Mouse (Mus musculus): ENCODE results near the gene Ldhb. TPM values are rescaled to one million over a fixed set of nuclear protein-coding genes. Genes with fewer than 3 reads are reported as not detected.
"Not testable (repeated sequence)": the region's sequence is repeated elsewhere in the genome, so short reads cannot be mapped to it uniquely, and the experiment has no call there.

Ldhb gene
- polyA plus RNA-seq, 1 experiment from 2014 or later = 470 TPM

DNA sequence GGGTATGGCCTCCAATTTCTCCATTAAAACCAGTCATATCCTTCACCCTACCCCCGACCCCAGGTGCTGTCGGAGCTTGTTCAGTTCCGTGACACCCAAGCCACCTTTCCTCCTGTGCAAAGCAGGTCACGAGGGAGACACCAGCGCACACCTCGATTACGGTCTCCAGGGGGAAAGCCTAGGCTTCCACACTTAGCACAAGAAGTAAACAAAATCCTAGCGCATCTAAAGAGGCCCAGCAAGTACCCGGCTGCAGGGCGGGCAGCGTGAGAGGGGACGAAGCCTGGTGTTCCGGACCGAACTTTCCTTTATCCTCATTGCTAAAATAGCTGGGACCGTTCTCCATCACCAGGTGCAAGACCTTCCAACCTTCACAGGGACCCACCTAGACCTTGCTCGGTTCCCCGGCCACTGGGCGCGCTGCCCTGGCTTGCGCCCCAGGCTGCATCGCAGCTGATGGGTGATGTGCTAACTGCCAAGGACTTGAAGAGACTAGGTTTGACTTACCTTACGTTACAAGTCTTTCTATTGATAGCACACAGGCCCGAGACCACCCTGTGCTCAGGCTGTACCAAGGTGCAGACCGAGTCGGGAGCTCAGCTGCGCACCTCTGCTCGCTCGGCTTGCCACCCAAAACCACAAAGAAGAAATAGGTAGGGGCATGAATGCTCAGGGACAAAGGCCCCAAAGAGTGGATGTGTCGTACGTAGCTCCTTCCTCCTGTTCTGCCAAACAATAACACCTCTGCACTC lies 548 bp downstream of the Ldhb start:
- peak overlapping the region; percentile 89 for H3K27ac ChIP-seq
- DNase-seq (ENCODE audit: low spot score) = no peak
- WGBS = 1% methylated on average over 30 of the region's 30 CpGs
- H3K36me3 ChIP-seq = peaks cover 31% of the 10 kb centered on the region
- H3K9me3 ChIP-seq = no peaks in the 10 kb centered on the region
- peaks cover 32% of the 10 kb centered on the region for H3K4me1 ChIP-seq
- H3K4me3 ChIP-seq = peak overlapping the region; percentile 73
- peaks cover 23% of the 10 kb centered on the region for H3K27me3 ChIP-seq (ENCODE audit: insufficient read depth, poor library complexity, severe bottlenecking)

GRCm38 (mm10) chr6:142506338-142507032 lies 1.3 kb downstream of the Ldhb start:
- peak overlapping the region; percentile 73 for H3K4me3 ChIP-seq
- no peak for DNase-seq (ENCODE audit: low spot score)
- peak overlapping the region; percentile 89; the same call in 1 of the 2 replicates for H3K27ac ChIP-seq
- H3K4me1 ChIP-seq = peaks cover 32% of the 10 kb centered on the region
- H3K36me3 ChIP-seq = peaks cover 34% of the 10 kb centered on the region
- WGBS = 2% methylated on average over 10 of the region's 10 CpGs
- no peaks in the 10 kb centered on the region for H3K9me3 ChIP-seq
- H3K27me3 ChIP-seq (ENCODE audit: insufficient read depth, poor library complexity, severe bottlenecking) = peaks cover 17% of the 10 kb centered on the region

GRCm38 (mm10) chr6:142503601-142504000 lies 4.2 kb downstream of the Ldhb start:
- no peak overlapping the region for H3K27ac ChIP-seq
- WGBS = 80% methylated on average over 8 of the region's 8 CpGs
- H3K4me3 ChIP-seq = no peak overlapping the region

DNA sequence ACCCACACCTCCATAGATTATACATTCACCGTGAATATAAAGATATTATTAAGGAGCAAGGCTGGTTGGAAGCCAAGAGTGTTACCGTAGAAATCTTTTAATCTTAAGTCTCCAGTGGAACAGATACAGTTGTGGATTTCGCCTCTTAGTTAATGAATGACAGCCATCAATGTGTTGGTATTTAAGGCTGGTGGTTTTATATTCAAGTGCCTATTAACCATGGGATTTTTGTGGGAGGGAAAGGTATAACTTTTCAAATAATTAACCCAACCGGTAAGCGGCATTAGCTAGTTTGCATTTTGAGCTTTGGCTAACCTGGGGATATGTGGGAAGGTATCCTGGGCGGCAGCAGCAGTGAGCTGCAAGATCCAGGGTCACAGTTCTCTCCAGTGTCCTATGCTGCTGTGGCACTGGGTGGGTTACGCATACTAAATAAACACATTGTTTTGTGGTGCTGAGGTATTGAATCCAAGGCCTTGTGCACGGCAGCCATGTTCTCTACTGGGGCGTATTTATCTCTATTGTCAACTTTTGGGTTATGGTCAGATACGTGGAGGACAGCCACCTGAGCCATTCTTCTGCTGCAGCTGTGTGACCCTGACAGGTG lies 5.1 kb downstream of the Ldhb start:
- Histone ChIP-seq H3K4me1 (peaks cover 19% of the 10 kb centered on the region), H3K36me3 (peaks cover 68% of the 10 kb centered on the region), H3K4me3 (no peak overlapping the region), H3K9me3 (no peaks in the 10 kb centered on the region), H3K27ac (no peak overlapping the region), H3K27me3 (ENCODE audit: insufficient read depth, poor library complexity, severe bottlenecking) (no peaks in the 10 kb centered on the region)
- WGBS = 90% methylated on average over 10 of the region's 10 CpGs
- DNase-seq (ENCODE audit: low spot score) = no peak

More at GRCm38 (mm10) chr6:142503601-142504000, 4.2 kb downstream of the Ldhb start:
- Histone ChIP-seq H3K4me1 (peaks cover 26% of the 10 kb centered on the region), H3K36me3 (peaks cover 58% of the 10 kb centered on the region), H3K27me3 (ENCODE audit: insufficient read depth, poor library complexity, severe bottlenecking) (no peaks in the 10 kb centered on the region), H3K9me3 (no peaks in the 10 kb centered on the region)
- no peak for DNase-seq (ENCODE audit: low spot score)

GRCm38 (mm10) chr6:142490114-142490513 lies 17.6 kb downstream of the Ldhb start:
- H3K9me3 ChIP-seq; H3K4me3 ChIP-seq; H3K4me1 ChIP-seq; DNase-seq (ENCODE audit: low spot score); H3K27me3 ChIP-seq (ENCODE audit: insufficient read depth, poor library complexity, severe bottlenecking); H3K27ac ChIP-seq: not testable (repeated sequence)
- H3K36me3 ChIP-seq = peaks cover 94% of the 10 kb centered on the region
- WGBS = 96% methylated on average over 6 of the region's 6 CpGs

DNA sequence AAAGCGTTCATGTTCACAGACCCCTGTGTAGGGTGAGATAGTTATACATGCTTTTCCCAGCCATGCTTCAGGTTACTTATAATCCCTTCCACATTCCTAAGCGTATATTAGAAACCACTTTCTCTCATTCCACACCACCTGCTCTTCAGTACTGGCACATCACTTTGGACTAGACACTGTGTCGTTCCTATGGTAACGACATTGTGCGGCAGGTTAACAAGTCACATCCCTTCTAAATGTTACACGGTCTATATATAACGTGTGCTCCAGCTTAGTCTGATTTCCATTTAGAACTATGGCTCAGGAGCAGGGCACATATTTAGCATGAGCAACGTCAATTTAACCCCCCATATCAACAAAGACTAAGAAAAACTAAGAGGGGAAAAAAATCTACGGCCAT lies 20.1 kb downstream of the Ldhb start:
- Histone ChIP-seq H3K9me3 (no peaks in the 10 kb centered on the region), H3K4me1 (no peaks in the 10 kb centered on the region), H3K36me3 (peaks cover 75% of the 10 kb centered on the region), H3K27ac (no peak overlapping the region), H3K27me3 (ENCODE audit: insufficient read depth, poor library complexity, severe bottlenecking) (no peaks in the 10 kb centered on the region), H3K4me3 (no peak overlapping the region)
- no peak for DNase-seq (ENCODE audit: low spot score)
- 92% methylated on average over 9 of the region's 9 CpGs for WGBS

DNA sequence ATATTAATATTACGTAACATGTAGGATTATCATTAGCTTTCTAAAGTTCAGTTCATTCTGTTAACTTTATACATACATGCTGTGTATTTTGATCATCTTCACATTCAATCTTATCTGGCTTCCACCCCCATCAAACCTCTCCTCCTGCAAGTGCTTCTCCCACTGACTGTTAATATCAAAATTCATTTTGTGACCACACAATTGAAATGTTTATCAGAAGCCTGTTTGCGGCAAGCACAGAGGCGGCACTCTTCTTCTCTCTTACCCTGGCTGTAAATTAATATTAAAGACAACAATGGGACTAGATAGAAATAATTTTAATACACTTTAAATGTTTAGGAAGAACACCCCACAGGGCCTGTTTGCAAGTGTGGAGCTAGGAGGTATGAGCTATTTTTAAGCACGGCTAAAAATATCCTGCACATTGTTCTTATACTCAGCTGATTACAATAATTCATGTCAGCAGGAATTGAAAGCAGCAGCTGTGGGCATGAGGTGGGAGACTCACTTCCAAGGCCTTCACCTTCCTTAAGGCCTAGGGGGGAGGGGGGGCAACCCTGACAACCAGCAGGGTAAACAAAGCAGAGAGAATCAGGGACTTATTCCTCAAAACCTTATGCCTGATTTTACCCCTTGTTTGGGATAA lies 22.2 kb downstream of the Ldhb start:
- H3K4me1 ChIP-seq = no peaks in the 10 kb centered on the region
- peaks cover 56% of the 10 kb centered on the region for H3K36me3 ChIP-seq
- no peak overlapping the region for H3K27ac ChIP-seq
- H3K27me3 ChIP-seq (ENCODE audit: insufficient read depth, poor library complexity, severe bottlenecking) = no peaks in the 10 kb centered on the region
- DNase-seq (ENCODE audit: low spot score) = no peak
- no peak overlapping the region for H3K4me3 ChIP-seq
- WGBS = 86% methylated on average over 4 of the region's 4 CpGs
- H3K9me3 ChIP-seq = no peaks in the 10 kb centered on the region

DNA sequence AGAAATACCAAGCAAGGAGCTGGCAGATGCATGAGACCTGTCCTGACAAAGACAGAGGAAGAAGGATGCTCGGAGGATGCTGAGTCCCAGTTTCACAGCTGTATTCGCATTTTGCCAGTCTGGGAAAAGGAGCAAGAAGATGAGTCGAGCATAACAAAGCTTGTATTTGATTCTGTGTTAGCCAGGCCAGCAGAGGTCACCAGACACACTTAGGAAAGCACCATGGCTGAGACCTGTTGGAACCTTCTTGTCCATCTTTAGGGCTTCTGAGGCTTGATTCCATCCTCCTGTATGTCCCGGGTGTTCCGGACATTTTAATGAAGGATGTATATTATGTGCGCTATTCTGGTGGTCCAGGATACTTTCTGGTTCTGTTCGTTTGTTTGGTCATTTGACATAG lies 30.5 kb downstream of the Ldhb start:
- Histone ChIP-seq H3K27ac (no peak overlapping the region), H3K9me3 (no peaks in the 10 kb centered on the region), H3K4me3 (no peak overlapping the region), H3K27me3 (ENCODE audit: insufficient read depth, poor library complexity, severe bottlenecking) (no peaks in the 10 kb centered on the region), H3K36me3 (no peaks in the 10 kb centered on the region), H3K4me1 (no peaks in the 10 kb centered on the region)
- no peak for DNase-seq (ENCODE audit: low spot score)
- 71% methylated on average over 7 of the region's 7 CpGs for WGBS

- H3K4me1 ChIP-seq = no peaks in the 10 kb centered on the region
These were observed 35.0 kb downstream of the Ldhb start, which contains the start of gene Gys2 for GRCm38 (mm10) chr6:142472801-142473203. TSS of gene Gys2 (minus strand) at chr6:142473109.

GRCm38 (mm10) chr6:142471141-142471540 lies 36.6 kb downstream of the Ldhb start:
- H3K4me3 ChIP-seq = no peak overlapping the region
- no peaks in the 10 kb centered on the region for H3K4me1 ChIP-seq
- H3K36me3 ChIP-seq = no peaks in the 10 kb centered on the region
- H3K27ac ChIP-seq = no peak overlapping the region
- H3K9me3 ChIP-seq = no peaks in the 10 kb centered on the region
- WGBS = 82% methylated on average over 8 of the region's 8 CpGs
- H3K27me3 ChIP-seq (ENCODE audit: insufficient read depth, poor library complexity, severe bottlenecking) = no peaks in the 10 kb centered on the region
- no peak for DNase-seq (ENCODE audit: low spot score)

More at GRCm38 (mm10) chr6:142472801-142473203, 35.0 kb downstream of the Ldhb start, which contains the start of gene Gys2:
- H3K36me3 ChIP-seq = no peaks in the 10 kb centered on the region
- no peaks in the 10 kb centered on the region for H3K9me3 ChIP-seq
- no peak within 1 kb of the TSS for H3K27ac ChIP-seq
- WGBS = 64% methylated on average over 4 of the region's 4 CpGs
- no peaks in the 10 kb centered on the region for H3K27me3 ChIP-seq (ENCODE audit: insufficient read depth, poor library complexity, severe bottlenecking)
- DNase-seq (ENCODE audit: low spot score) = no peak
- H3K4me3 ChIP-seq = no peak within 1 kb of the TSS

GRCm38 (mm10) chr6:142469602-142470001 lies 38.2 kb downstream of the Ldhb start:
- no peaks in the 10 kb centered on the region for H3K9me3 ChIP-seq
- H3K4me1 ChIP-seq = no peaks in the 10 kb centered on the region
- no peak overlapping the region for H3K4me3 ChIP-seq
- H3K27ac ChIP-seq = no peak overlapping the region
- DNase-seq (ENCODE audit: low spot score) = no peak
- H3K36me3 ChIP-seq = no peaks in the 10 kb centered on the region
- H3K27me3 ChIP-seq (ENCODE audit: insufficient read depth, poor library complexity, severe bottlenecking) = no peaks in the 10 kb centered on the region
- WGBS = 53% methylated on average over 4 of the region's 4 CpGs

- WGBS = 71% methylated on average over 6 of the region's 6 CpGs
- H3K4me3 ChIP-seq = no peak overlapping the region
- no peaks in the 10 kb centered on the region for H3K4me1 ChIP-seq
- no peak for DNase-seq (ENCODE audit: low spot score)
- no peaks in the 10 kb centered on the region for H3K9me3 ChIP-seq
- H3K36me3 ChIP-seq = no peaks in the 10 kb centered on the region
- H3K27me3 ChIP-seq (ENCODE audit: insufficient read depth, poor library complexity, severe bottlenecking) = no peaks in the 10 kb centered on the region
- no peak overlapping the region for H3K27ac ChIP-seq
These were observed 45.6 kb downstream of the Ldhb start for GRCm38 (mm10) chr6:142462194-142462593.
